Mouse (Mus musculus): ENCODE measurements around the gene Rpl18. TPM values are rescaled to one million over a fixed set of nuclear protein-coding genes. Genes with fewer than 3 reads are reported as not detected.
A peak's percentile ranks its signal among the peaks of the same experiment; 100 is the strongest.

Gene Rpl18
- polyA plus RNA-seq, 1 experiment = 802 TPM

DNA sequence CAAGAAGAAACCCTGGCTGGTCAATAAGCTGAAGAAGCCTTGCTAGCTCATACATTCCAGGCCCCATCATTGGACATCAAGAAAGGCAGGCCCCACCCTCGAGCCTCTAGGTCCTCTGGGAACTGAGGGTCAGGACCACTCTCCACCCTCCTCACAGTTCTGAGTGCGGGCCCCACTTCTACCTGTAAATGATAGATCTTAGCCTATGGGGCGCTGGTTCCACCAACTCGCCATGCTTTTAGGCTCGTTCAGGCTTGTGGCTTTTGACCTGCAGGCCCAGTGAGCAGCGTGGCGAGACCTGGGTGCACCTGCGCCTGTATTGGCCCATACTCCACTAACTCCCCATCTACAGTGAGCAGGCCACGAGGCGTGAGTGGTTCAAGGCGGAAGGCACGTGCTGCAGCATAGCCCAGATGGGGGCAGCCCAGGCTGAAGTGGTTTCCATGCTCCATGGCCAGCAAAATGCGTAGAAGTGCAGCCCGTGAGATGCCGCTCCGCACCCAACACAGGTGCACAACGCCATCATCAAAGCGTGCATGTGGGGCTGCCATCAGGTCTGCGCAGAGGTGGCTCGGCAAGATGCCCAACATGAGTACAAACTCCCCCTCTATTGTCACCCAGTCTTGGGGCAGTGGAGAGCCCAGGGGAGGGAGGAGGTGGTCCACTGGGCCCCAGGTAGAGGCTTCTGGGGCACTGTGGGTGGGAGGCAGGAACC lies 4.6 kb upstream of the Rpl18 start:
- no peak overlapping the region for H3K4me3 ChIP-seq (ENCODE audit: insufficient read depth, low read length)
- no peak for TF ChIP-seq POLR2A (IDR thresholded peaks at IDR 0.05; ENCODE audit: borderline replicate concordance, low read depth, low read length)
- TF ChIP-seq CTCF (IDR thresholded peaks at IDR 0.05; ENCODE audit: low read depth, low read length) = no peak
- peaks cover 21% of the 10 kb centered on the region for H3K4me1 ChIP-seq (ENCODE audit: control insufficient read depth, insufficient read depth, low read length)
- no peak overlapping the region for H3K27ac ChIP-seq (ENCODE audit: insufficient read depth, low read depth, low read length)

DNA sequence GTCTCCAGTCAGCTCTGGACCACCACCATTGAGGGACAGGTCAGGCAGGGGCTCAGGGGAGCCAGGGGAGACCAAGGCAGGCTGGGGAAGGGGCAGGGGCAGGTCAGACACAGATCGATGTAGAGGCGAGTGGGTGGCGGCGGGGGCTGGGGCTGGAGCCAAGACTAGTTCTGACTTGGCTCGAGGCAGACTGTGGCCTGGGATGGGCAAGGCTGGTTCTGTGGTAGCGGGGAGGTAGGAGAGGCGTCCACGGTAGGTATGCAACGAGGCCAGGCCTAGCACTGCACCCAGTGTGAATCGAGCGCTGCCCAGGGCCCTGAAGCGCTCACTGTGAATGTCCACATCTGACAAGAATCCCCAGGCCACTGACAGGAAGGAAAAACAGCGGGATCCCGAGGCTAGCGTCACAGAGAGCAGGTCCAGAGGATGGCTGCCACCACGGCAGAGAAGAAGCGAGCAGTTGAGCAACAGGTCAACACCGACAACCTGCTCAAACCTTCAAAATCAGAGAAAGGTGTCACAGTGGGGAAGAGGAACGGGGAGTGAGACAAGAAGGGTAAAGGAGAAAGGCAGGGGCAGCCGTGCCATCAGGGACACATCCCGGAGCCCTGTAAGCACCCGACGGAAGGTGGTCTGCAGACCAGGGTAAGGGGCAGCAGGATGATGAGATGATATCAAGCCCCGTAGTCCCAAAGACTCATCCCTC lies 3.8 kb upstream of the Rpl18 start:
- TF ChIP-seq POLR2A (IDR thresholded peaks at IDR 0.05; ENCODE audit: borderline replicate concordance, low read depth, low read length) (no peak), CTCF (IDR thresholded peaks at IDR 0.05; ENCODE audit: low read depth, low read length) (no peak)

DNA sequence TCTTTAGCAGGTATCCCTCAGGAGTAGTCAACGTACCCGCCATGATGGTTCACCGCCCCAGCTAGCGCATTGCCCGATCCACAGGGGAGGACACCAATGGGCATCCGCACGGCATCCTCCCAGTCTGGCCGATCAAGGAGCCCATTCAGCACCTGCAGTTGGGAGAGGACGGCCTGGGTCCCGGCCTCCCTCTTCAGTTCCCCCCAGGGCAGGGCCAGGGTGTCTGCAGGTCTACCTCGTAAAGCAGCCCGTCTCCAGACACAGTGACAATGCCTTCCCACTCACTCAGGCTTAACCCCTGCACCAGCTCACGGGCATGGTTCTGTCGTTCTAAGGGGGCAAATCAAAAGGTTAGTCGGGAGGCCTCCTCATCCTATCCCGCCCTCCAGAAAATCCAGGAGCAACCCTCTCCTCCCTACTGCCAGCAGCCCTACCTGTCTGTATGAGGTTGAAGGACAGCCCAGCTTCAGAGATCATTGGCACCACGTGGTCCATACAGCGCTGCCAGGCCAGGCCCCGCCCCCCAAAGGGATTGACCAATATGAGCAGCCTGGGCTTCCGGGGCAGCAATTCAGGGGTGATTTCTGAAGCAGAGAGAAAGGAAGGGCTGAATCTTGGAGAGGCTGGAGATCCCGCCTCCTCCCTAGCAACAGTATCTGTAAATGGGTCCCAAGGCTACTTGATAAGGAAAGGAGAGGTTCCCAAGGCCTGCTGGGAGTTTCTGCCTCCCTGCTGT lies 3.1 kb upstream of the Rpl18 start:
- H3K4me1 ChIP-seq (ENCODE audit: control insufficient read depth, insufficient read depth, low read length) = peaks cover 20% of the 10 kb centered on the region
- no peak for TF ChIP-seq CTCF (IDR thresholded peaks at IDR 0.05; ENCODE audit: low read depth, low read length)
- no peak for TF ChIP-seq POLR2A (IDR thresholded peaks at IDR 0.05; ENCODE audit: borderline replicate concordance, low read depth, low read length)
- H3K27ac ChIP-seq (ENCODE audit: insufficient read depth, low read depth, low read length) = no peak overlapping the region
- no peak overlapping the region for H3K4me3 ChIP-seq (ENCODE audit: insufficient read depth, low read length)

More for the DNA sequence above, 3.8 kb upstream of the Rpl18 start:
- H3K4me1 ChIP-seq (ENCODE audit: control insufficient read depth, insufficient read depth, low read length) = peaks cover 21% of the 10 kb centered on the region
- H3K27ac ChIP-seq (ENCODE audit: insufficient read depth, low read depth, low read length) = no peak overlapping the region
- no peak overlapping the region for H3K4me3 ChIP-seq (ENCODE audit: insufficient read depth, low read length)

DNA sequence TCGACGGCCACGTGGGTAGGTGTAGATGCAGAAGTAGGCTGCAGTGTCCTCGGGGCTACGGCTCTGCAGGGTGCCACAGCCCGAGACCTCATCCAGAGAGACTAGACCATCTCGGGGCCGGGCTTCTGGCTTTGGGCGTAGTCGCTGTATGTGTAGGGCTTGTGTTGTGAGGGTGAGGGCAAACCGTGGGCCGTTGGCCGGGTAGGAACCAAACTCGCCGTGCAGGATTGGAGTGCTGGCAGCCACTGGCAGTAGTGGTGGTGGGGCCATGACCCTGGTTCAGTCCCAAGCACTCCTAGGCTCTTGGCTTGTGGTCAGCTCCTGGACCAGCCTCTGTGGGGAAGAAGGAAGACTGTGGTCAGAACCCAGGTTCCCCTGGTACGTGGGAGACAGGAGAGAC lies 1.9 kb upstream of the Rpl18 start:
- peaks cover 12% of the 10 kb centered on the region for H3K4me1 ChIP-seq (ENCODE audit: control insufficient read depth, insufficient read depth, low read length)
- TF ChIP-seq CTCF (IDR thresholded peaks at IDR 0.05; ENCODE audit: low read depth, low read length) (no peak), POLR2A (IDR thresholded peaks at IDR 0.05; ENCODE audit: borderline replicate concordance, low read depth, low read length) (no peak)
- no peak overlapping the region for H3K4me3 ChIP-seq (ENCODE audit: insufficient read depth, low read length)
- H3K27ac ChIP-seq (ENCODE audit: insufficient read depth, low read depth, low read length) = no peak overlapping the region

DNA sequence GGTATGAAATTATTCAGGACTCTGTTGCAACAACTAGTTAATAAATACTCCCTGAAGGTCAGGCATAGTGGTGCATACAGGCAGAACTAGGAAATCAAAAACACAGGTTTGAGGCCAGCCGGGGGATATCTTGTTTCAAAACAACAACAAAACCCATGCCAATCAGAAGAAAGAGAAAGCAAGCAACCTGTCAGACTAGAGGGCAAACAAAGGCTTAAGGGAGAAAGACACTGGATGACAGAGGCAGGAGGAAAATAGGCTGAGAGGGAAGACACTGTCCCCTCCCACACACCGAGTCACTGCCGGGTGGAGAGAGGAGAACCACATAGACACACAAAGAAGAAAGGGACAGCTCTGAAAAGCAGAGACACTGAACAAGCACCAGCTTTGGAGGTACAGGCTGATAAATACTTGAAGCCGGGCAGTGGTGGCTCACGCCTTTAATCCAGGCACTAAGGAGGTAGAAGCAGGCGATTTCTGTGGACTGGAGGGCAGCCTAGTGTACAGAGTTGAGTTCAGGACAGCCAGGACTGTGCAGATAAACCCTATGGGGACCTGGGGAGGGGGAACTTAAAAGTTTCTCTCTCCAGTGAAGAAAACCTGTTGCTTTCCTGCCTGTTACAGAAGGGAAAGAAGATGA lies 1.3 kb upstream of the Rpl18 start:
- TF ChIP-seq CTCF (IDR thresholded peaks at IDR 0.05; ENCODE audit: low read depth, low read length) (no peak), POLR2A (IDR thresholded peaks at IDR 0.05; ENCODE audit: borderline replicate concordance, low read depth, low read length) (no peak)
- H3K4me3 ChIP-seq (ENCODE audit: insufficient read depth, low read length) = peak overlapping the region; percentile 72
- peaks cover 6% of the 10 kb centered on the region for H3K4me1 ChIP-seq (ENCODE audit: control insufficient read depth, insufficient read depth, low read length)
- no peak overlapping the region for H3K27ac ChIP-seq (ENCODE audit: insufficient read depth, low read depth, low read length)

DNA sequence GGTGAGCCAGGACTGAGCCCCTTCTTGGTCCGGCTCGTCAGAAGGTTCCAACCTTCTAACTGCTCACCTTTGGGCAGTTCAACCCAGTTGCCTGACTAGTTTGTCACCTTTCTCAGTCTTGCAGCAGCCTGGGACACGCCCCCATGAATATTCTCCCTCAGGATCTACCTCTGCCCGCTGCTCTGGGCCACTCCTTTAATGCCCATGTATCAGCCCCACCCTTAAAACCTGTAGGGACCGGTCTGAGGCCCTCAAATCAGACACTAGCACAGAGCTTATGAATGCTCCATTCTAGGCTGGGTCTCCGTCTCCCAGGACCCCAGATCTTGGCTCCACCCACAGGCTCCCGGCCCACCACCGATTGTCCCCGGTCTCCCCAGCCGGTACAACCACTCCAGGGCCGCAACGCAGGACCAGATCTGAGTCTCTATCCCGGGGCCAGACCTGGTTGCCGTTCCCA lies 597 bp upstream of the Rpl18 start:
- H3K4me1 ChIP-seq (ENCODE audit: control insufficient read depth, insufficient read depth, low read length) = peaks cover 7% of the 10 kb centered on the region
- H3K27ac ChIP-seq (ENCODE audit: insufficient read depth, low read depth, low read length) = peak overlapping the region; percentile 6; the same call in 1 of the 2 replicates
- TF ChIP-seq CTCF (IDR thresholded peaks at IDR 0.05; ENCODE audit: low read depth, low read length) (no peak), POLR2A (IDR thresholded peaks at IDR 0.05; ENCODE audit: borderline replicate concordance, low read depth, low read length) (no peak)
- H3K4me3 ChIP-seq (ENCODE audit: insufficient read depth, low read length) = peak overlapping the region; percentile 72

DNA sequence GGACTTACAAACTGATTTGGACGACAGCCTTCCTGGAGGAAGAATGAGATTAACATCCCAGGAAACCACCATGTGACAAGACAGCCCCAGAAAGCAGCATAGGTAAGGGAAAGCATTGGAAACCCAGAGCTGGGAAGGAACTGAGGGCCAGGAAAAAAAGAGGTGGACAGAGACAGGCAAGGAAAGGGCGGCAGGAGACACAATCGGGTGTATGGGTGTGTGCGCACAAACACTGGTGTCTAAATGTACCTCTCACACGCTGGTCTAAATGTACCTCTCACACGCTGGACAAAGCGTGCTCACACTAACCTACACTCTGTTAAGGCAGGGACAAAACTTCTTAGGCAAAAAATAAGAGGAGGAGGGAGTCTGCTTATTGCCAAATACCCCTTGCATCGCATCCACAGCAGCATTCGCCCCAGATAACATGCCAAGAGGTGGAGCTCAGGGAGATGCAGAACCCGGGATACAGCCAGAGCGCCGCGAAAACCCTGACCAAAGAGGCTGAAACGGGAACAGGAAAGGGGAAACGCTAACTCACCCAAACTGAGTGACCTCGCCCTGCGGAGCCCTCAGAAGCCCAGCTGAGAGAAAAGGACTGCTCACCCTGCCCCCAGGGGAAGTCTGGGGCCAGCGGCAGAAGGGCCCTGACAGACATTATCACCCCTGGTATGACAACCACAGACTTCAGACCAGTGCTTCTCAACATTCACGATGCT lies 643 bp downstream of the Rpl18 start:
- peak overlapping the region; percentile 99 for H3K4me3 ChIP-seq (ENCODE audit: insufficient read depth, low read length)
- H3K4me1 ChIP-seq (ENCODE audit: control insufficient read depth, insufficient read depth, low read length) = peaks cover 7% of the 10 kb centered on the region
- H3K27ac ChIP-seq (ENCODE audit: insufficient read depth, low read depth, low read length) = peak overlapping the region; percentile 97

DNA sequence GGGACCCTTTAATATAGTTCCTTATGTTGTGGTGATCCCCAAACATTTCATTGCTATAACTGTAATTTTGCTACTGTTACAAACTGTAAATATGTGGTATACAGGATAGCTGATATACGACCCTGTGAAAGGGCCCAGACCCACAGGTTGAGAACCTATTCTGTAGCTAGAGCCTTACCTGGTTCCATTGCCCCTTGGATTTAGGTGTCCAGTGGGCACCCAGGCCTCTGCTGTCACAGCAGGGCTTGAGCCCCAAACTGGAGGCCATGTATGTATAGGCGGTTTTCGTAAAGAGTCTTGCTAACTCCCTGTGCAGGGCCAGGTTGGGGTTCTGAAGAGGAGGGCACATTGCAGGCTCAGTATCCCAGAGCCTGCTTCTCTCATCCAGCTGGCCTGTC lies 1.2 kb downstream of the Rpl18 start:
- H3K27ac ChIP-seq (ENCODE audit: insufficient read depth, low read depth, low read length) = peak overlapping the region; percentile 97
- TF ChIP-seq POLR2A (IDR thresholded peaks at IDR 0.05; ENCODE audit: borderline replicate concordance, low read depth, low read length) = no peak
- no peak for TF ChIP-seq CTCF (IDR thresholded peaks at IDR 0.05; ENCODE audit: low read depth, low read length)

More for the DNA sequence above, 643 bp downstream of the Rpl18 start:
- no peak for TF ChIP-seq POLR2A (IDR thresholded peaks at IDR 0.05; ENCODE audit: borderline replicate concordance, low read depth, low read length)

More for the DNA sequence above, 1.2 kb downstream of the Rpl18 start:
- H3K4me1 ChIP-seq (ENCODE audit: control insufficient read depth, insufficient read depth, low read length) = peaks cover 7% of the 10 kb centered on the region
- peak overlapping the region; percentile 99 for H3K4me3 ChIP-seq (ENCODE audit: insufficient read depth, low read length)
